Mouse (Mus musculus) bone marrow macrophage, adult 2 months (primary cell): Measurements from ENCODE around the gene Glrx3.

ENCODE experiments used
- CTCF ChIP-seq: IDR thresholded peaks from 2 replicates; pipeline ENCODE4 v1.5.1; 2012; ENCODE audit warnings: low read depth, mild to moderate bottlenecking, low read length, moderate library complexity
- POLR2A ChIP-seq: IDR thresholded peaks from 2 replicates; pipeline ENCODE4 v1.6.1; 2012; ENCODE audit warnings: mild to moderate bottlenecking, low read depth, low read length, borderline replicate concordance

DNA sequence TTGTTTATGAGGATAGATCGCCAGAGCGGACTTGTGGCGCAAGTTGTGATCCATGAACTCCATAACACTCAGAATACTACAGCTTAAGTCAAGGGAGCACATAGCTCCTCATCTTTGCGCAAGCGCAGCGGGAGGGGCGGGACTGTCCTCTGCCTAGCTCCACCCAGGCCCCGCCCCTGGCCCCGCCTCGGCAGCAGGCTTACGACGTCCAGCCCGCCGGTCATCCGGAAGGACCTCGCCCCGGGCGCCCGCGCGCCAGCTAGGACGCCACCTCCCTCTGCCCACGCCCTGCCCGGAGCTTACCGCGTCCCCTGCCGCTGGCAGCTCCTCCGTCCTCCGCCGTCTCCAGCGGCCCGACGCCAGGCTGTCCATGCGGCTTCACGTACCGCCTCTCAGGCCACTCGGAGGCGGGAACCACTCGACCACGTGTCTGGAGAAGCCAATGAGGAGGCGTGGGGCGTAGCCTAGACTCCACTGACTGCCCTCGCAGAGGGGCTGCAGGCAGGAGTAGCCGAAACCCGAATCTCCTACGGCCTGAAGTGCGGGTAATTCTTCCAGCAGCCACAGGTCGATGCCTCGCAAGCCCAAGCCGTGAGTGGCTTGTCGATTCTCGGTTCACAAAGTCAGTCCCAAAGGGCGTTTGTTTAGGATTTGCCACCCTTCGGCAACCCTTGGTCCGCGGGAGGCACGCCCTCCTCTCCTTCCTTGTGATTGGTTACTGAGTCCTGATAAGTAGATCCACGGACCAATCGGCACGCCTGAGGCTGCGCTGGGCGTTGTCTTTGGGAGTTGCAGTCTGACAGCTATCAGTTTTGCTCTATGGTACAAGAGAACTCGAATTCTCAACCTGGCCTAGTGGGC, 26.8 kb upstream of the Glrx3 start, which contains the start of gene 9430038I01Rik:
- TF ChIP-seq CTCF (no peak), POLR2A (no peak)
